Mouse (Mus musculus) B cell, adult 67 days (primary cell): ENCODE results near the gene Setdb1. TPM values are rescaled to one million over a fixed set of nuclear protein-coding genes. Genes with fewer than 3 reads are reported as not detected.

Experiments
- total RNA-seq, 2 experiments: library from RNA; stranded (reverse); gene quantifications; 4 replicates each; pipeline ENCODE4 v1.2.4; 2023

Gene Setdb1
- 10 to 100 TPM; 39.0 to 43.5 TPM for total RNA-seq

GRCm38 (mm10) chr3:95356701-95357449, at the start of gene Setdb1:
Gene Setdb1, minus strand, starts transcription at chr3:95357202.

DNA sequence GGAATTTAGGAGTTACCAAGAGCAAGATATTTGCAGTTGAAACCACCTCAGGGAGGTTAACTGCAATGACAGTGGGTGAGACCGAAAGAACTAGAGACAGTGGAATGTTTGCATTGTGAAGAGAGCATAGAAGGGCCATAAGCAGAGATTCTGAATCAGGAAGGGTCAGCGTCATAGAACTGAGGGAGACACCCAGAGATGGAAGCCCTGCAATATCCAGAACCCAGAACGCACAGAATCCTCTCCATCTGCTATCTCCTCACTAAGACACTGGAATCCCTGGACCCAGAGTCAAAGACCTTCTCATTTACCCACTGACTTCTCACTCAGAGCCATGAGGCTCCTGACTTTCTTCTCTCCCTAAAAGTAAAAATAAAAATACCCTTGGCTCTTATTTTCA, 45.7 kb upstream of the Setdb1 start, which contains the start of gene 4930558C23Rik:
Gene 4930558C23Rik (minus strand): TSS at position 101 of the 400 bp plus-strand sequence.

DNA sequence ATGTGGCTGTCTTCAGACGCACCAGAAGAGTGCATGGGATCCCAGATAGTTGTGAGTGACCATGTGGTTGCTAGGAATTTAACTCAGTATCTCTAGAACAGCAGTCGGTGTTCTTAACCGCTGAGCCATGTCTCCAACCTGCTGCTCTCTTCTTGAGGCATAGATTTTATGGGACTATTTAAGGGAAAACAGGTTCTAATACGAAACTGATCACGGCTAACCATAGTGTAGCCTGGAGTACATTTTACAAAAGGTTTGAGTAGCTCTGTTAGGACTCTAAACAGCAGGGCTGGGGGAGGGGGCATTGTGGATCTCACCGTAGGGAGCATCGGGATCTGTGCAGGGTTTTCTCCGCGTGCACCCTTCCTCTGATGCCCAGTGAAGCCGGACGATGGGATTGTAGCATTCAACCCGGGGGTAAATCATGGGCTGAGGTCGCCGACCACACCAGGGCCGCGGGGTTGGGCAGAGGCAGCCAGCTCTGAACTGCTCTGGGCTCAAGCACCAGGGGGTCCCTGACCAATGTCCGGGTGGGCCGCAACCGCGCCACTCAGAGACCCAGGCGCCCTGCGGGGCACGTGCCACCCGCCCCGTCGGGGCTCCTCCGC, 42.4 kb downstream of the Setdb1 start, which contains the start of gene Cers2:
Gene Cers2 (plus strand): TSS at position 306 of the 608 bp plus-strand sequence.

DNA sequence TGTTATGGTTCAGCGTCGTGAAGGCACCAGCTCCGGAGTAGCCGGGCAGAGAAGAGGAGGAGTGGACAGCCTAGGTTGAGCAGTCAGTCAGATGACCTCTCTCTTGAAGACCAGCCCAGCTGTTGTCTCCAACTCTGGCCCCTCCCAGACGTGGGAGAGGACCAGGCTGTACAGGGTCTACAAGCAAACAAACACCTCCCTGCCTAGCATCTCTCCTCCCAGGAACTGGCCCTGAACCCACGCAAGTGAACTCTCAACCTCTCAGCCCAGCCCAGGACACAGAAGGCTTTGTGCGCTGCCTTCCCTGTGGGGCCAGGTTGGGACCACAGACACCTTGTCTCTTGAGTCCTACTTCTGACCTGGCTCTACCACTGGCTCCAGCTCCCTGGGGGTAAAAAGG, 49.9 kb downstream of the Setdb1 start, which contains the start of gene Anxa9:
Gene Anxa9 (minus strand): TSS at position 77 of the 400 bp plus-strand sequence.

GRCm38 (mm10) chr3:95281216-95282126, 75.5 kb downstream of the Setdb1 start, which contains the start of the genes Mindy1 and Prune1:
Gene Mindy1, plus strand, starts transcription at chr3:95281345.
Gene Prune1, minus strand, starts transcription at chr3:95282076.

Other genes starting within 250 kb of the Setdb1 start
- 10 to 100 TPM; 65.6 to 66.7 TPM for gene Vps72, start 246.2 kb downstream of the Setdb1 start, total RNA-seq
- 1 to 10 TPM; 1.4 to 2.9 TPM for gene Tmod4, start 232.7 kb downstream of the Setdb1 start, total RNA-seq
- gene Scnm1, start 223.2 kb downstream of the Setdb1 start, total RNA-seq: 10 to 100 TPM; 78.0 to 81.5 TPM
- 10 to 100 TPM in 1 of 2 experiments, 1 to 10 TPM in 1; 9.6 to 10.1 TPM for gene Lysmd1, start 223.1 kb downstream of the Setdb1 start, total RNA-seq
- gene Tnfaip8l2, start 214.8 kb downstream of the Setdb1 start, total RNA-seq: 10 to 100 TPM; 45.4 to 56.4 TPM
- gene Sema6c, start 196.7 kb downstream of the Setdb1 start, total RNA-seq: 1 to 10 TPM in 1 of 2 experiments, under 1 TPM in 1; 0.41 to 1.2 TPM
- 10 to 100 TPM; 89.1 to 90.6 TPM for gene Gabpb2, start 139.3 kb downstream of the Setdb1 start, total RNA-seq
- gene Cdc42se1, start 128.5 kb downstream of the Setdb1 start, total RNA-seq: 100 to 1,000 TPM; 225 to 246 TPM
- 1 to 10 TPM; 8.9 to 9.2 TPM for gene Mllt11, start 125.0 kb downstream of the Setdb1 start, total RNA-seq
- under 1 TPM in 1 of 2 experiments, not detected in 1; 0.70 TPM for gene Gm128, start 115.6 kb downstream of the Setdb1 start, total RNA-seq
- gene Bnipl, start 106.0 kb downstream of the Setdb1 start, total RNA-seq: not detected
- 10 to 100 TPM; 38.4 to 39.0 TPM for gene Mindy1, start 75.9 kb downstream of the Setdb1 start, total RNA-seq
- gene Prune1, start 75.1 kb downstream of the Setdb1 start, total RNA-seq: 10 to 100 TPM; 14.6 to 16.5 TPM
- 1 to 10 TPM; 1.2 to 2.8 TPM for gene Anxa9, start 50.0 kb downstream of the Setdb1 start, total RNA-seq
- gene Cers2, start 42.4 kb downstream of the Setdb1 start, total RNA-seq: 100 to 1,000 TPM; 139 to 152 TPM
- gene 4930558C23Rik, start 45.6 kb upstream of the Setdb1 start, total RNA-seq: not detected
- gene Arnt, start 77.2 kb upstream of the Setdb1 start, total RNA-seq: 10 to 100 TPM; 78.1 to 80.1 TPM
- gene Ctsk, start 142.1 kb upstream of the Setdb1 start, total RNA-seq: 1 to 10 TPM; 1.5 to 3.3 TPM
- 100 to 1,000 TPM; 462 to 506 TPM for gene Ctss, start 169.6 kb upstream of the Setdb1 start, total RNA-seq
- gene Hormad1, start 202.5 kb upstream of the Setdb1 start, total RNA-seq: under 1 TPM in 1 of 2 experiments, not detected in 1; 0.36 TPM
- gene Golph3l, start 231.7 kb upstream of the Setdb1 start, total RNA-seq: 10 to 100 TPM; 28.9 to 37.0 TPM